Mouse (Mus musculus): ENCODE measurements around the gene G6pd2. TPM values are rescaled to one million over a fixed set of nuclear protein-coding genes. Genes with fewer than 3 reads are reported as not detected.

G6pd2 gene
- polyA plus RNA-seq (2016; fragmentation: Nextera tagmentation; extraction: Ambion mirVana) = not detected in 2 replicates

GRCm38 (mm10) chr5:61808516-61808915 lies at the start of gene G6pd2:
Gene G6pd2 (plus strand): TSS chr5:61808816.
- WGBS = 90% methylated on average over 2 of the region's 2 CpGs
- H3K36me3 ChIP-seq (replicated peaks) = no peaks in the 10 kb centered on the region
- H3K27ac ChIP-seq = no peak within 1 kb of the TSS
- no peaks in the 10 kb centered on the region for H3K27me3 ChIP-seq (ENCODE audit: poor library complexity, severe bottlenecking)
- H3K4me1 ChIP-seq = no peaks in the 10 kb centered on the region
- no peaks in the 10 kb centered on the region for H3K9me3 ChIP-seq
- no peak within 1 kb of the TSS for H3K4me3 ChIP-seq
- DNase-seq (ENCODE audit: extremely low spot score, low spot score) = no peak

GRCm38 (mm10) chr5:61764214-61764613 lies 44.4 kb upstream of the G6pd2 start:
- Histone ChIP-seq H3K4me3 (no peak overlapping the region), H3K36me3 (replicated peaks) (no peaks in the 10 kb centered on the region), H3K27ac (no peak overlapping the region), H3K9me3 (0 out of 2 replicates have a peak, but pooled peaks cover 4% of the 10 kb centered on the region), H3K27me3 (ENCODE audit: poor library complexity, severe bottlenecking) (no peaks in the 10 kb centered on the region), H3K4me1 (no peaks in the 10 kb centered on the region)
- WGBS = 83% methylated on average over 1 of the region's 1 CpGs
- no peak for DNase-seq (ENCODE audit: extremely low spot score, low spot score)

GRCm38 (mm10) chr5:61832935-61833551 lies 24.4 kb downstream of the G6pd2 start:
- Histone ChIP-seq H3K4me1 (no peaks in the 10 kb centered on the region), H3K27ac (no peak overlapping the region), H3K27me3 (ENCODE audit: poor library complexity, severe bottlenecking) (no peaks in the 10 kb centered on the region), H3K4me3 (no peak overlapping the region), H3K36me3 (replicated peaks) (no peaks in the 10 kb centered on the region), H3K9me3 (no peaks in the 10 kb centered on the region)
- DNase-seq (ENCODE audit: extremely low spot score, low spot score) = no peak

GRCm38 (mm10) chr5:61843891-61844290 lies 35.3 kb downstream of the G6pd2 start:
- no peaks in the 10 kb centered on the region for H3K4me1 ChIP-seq
- 87% methylated on average over 2 of the region's 2 CpGs for WGBS
- DNase-seq (ENCODE audit: extremely low spot score, low spot score) = no peak
- H3K27ac ChIP-seq = no peak overlapping the region
- no peak overlapping the region for H3K4me3 ChIP-seq
- no peaks in the 10 kb centered on the region for H3K27me3 ChIP-seq (ENCODE audit: poor library complexity, severe bottlenecking)
- no peaks in the 10 kb centered on the region for H3K9me3 ChIP-seq
- H3K36me3 ChIP-seq (replicated peaks) = no peaks in the 10 kb centered on the region
